Mouse (Mus musculus) stomach, postnatal 0 days (tissue): ENCODE data around the gene Sdhaf3.

Experiments used
- CTCF ChIP-seq: IDR thresholded peaks from 2 replicates; pipeline ENCODE4 v1.5.1; 2016; ENCODE audit warnings: antibody characterized with exemption, low read depth, mild to moderate bottlenecking, moderate library complexity
- EP300 ChIP-seq: optimal IDR thresholded peaks from 2 replicates; pipeline ENCODE3; 2016; ENCODE audit warnings: antibody characterized with exemption

- TF ChIP-seq CTCF: no peak
- no peak for TF ChIP-seq EP300
These were observed 15.0 kb upstream of the Sdhaf3 start for GRCm38 (mm10) chr6:6940845-6941244.
